Mouse (Mus musculus) kidney, adult 2 months (tissue): ENCODE data around the gene D10Wsu102e. TPM values are rescaled to one million over a fixed set of nuclear protein-coding genes. Genes with fewer than 3 reads are reported as not detected.
A peak's percentile ranks its signal among the peaks of the same experiment; 100 is the strongest.

Experiments used
- DNase-seq: peaks from one replicate; pipeline ENCODE4 v3.0.0; 2021
- H3K27ac ChIP-seq: fragments of 200-500 bp; 2 replicates; pipeline ENCODE4 v1.5.1; 2012; ENCODE audit warnings: low read depth, low read length, control low read depth, inconsistent platforms; ENCODE audit not compliant: insufficient read depth
- H3K27me3 ChIP-seq: fragments of 200-500 bp; replicated peaks from 2 replicates; pipeline ENCODE4 v1.6.1; 2012; ENCODE audit warnings: mild to moderate bottlenecking, moderate library complexity, low read length, inconsistent platforms; ENCODE audit not compliant: control insufficient read depth, insufficient read depth
- H3K36me3 ChIP-seq: fragments of 200-500 bp; 2 replicates; pipeline ENCODE4 v1.6.1; 2012; ENCODE audit warnings: mild to moderate bottlenecking, moderate library complexity, low read length, inconsistent platforms; ENCODE audit not compliant: control insufficient read depth, insufficient read depth
- H3K4me1 ChIP-seq: fragments of 200-500 bp; 2 replicates; pipeline ENCODE4 v1.6.1; 2011; ENCODE audit warnings: low read length; ENCODE audit not compliant: control insufficient read depth, insufficient read depth
- H3K4me3 ChIP-seq: fragments of 200-500 bp; 2 replicates; pipeline ENCODE4 v1.5.1; 2011; ENCODE audit warnings: mild to moderate bottlenecking, low read depth, low read length, control low read depth; ENCODE audit not compliant: insufficient read depth
- CTCF ChIP-seq: fragments of 200-500 bp; conservative IDR thresholded peaks from 2 replicates; pipeline ENCODE4 v1.5.1; 2011; ENCODE audit warnings: low read depth, mild to moderate bottlenecking, control low read depth, low read length, moderate library complexity, mixed read lengths; ENCODE audit not compliant: insufficient read depth, insufficient read length
- POLR2A ChIP-seq: fragments of 200-500 bp; IDR thresholded peaks from one replicate; pipeline ENCODE4 v1.6.1; 2011; ENCODE audit warnings: low read depth, low read length, control low read depth
- WGBS: fragments of 180-500 bp; shearing (Covaris S2); methylation state at CpG from one replicate; pipeline ENCODE4 v1.1.7; 2018; 5-methylcytosine and 5-hydroxymethylcytosine counted together
- polyA plus RNA-seq: library from polyadenylated mRNA; depleted of rRNA; stranded (reverse); fragments of >200 nt; gene quantifications from 2 replicates; pipeline ENCODE4 v1.2.3, GENCODE M21; 2012

D10Wsu102e gene
- polyA plus RNA-seq, 1 experiment = 0.41 TPM

DNA sequence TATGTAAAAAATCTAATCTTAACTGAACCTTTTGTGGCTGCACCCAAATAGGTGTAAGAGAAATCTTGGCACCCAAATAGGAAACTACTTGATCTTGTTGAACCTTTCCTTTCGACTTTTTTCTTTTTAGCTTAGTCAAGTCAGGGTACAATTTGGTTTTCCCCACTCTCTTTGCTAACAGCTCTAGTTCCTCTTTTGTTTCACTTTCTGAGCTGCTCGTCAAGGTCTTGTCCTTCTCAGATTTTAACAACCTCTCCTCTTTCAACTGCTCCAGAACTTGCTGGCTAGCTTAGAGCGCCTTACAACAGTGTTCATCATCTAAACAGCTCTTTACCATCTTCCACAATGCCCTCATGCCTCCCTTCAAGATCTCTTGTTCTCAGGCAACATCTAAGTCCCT is 97.5 kb downstream of the D10Wsu102e start:
- Histone ChIP-seq H3K27me3 (no peaks in the 10 kb centered on the region), H3K4me3 (no peak overlapping the region), H3K27ac (no peak overlapping the region), H3K4me1 (no peaks in the 10 kb centered on the region), H3K36me3 (no peaks in the 10 kb centered on the region)
- WGBS = 91% methylated on average over 3 of the region's 3 CpGs
- TF ChIP-seq POLR2A (no peak), CTCF (no peak)
- no peak for DNase-seq

DNA sequence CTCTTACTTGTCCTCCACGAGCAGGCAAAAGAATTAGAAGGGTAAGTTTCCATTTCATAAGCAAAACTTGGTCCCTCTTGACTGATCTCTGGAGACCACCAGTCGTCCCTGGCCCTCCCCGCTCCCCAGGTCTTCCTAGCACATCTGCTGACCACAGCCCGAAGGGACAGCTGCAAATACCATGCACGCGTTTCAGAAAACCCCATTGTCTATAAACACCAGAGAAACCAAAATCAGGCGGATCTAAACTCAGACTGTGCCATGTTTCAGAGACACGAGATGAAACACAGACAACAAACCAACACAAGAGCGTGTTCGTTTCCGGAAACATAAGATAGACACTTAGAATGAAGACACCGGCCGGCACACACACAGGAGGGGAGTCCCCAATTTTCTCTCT is 115.2 kb downstream of the D10Wsu102e start:
- DNase-seq = no peak
- Histone ChIP-seq H3K27me3 (no peaks in the 10 kb centered on the region), H3K36me3 (no peaks in the 10 kb centered on the region), H3K4me3 (no peak overlapping the region), H3K4me1 (no peaks in the 10 kb centered on the region), H3K27ac (no peak overlapping the region)
- TF ChIP-seq POLR2A = no peak
- no peak for TF ChIP-seq CTCF
- WGBS = 96% methylated on average over 13 of the region's 13 CpGs

DNA sequence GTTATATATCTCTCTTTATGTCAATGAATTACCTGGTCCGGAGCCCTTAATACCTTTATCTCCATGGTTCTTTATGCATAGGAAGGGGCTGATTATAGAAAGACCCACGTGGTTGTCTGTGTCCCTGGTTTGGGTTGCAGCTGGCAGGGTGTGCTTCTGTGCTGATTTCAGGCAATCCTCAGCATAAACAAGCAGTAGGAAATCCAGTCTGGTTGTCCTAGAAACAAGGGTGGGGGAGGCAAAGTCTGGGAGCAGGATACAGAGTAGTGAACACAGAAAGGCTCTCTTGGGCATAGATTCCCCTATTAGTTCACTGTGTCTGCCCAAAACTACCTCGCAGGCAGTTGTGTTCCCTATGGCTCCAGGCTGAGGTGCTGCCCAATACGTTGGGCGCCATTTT is 117.3 kb downstream of the D10Wsu102e start:
- Histone ChIP-seq H3K4me3 (no peak overlapping the region), H3K27ac (no peak overlapping the region), H3K36me3 (no peaks in the 10 kb centered on the region), H3K27me3 (no peaks in the 10 kb centered on the region), H3K4me1 (no peaks in the 10 kb centered on the region)
- DNase-seq = no peak
- 87% methylated on average over 5 of the region's 5 CpGs for WGBS
- TF ChIP-seq POLR2A (no peak), CTCF (no peak)

DNA sequence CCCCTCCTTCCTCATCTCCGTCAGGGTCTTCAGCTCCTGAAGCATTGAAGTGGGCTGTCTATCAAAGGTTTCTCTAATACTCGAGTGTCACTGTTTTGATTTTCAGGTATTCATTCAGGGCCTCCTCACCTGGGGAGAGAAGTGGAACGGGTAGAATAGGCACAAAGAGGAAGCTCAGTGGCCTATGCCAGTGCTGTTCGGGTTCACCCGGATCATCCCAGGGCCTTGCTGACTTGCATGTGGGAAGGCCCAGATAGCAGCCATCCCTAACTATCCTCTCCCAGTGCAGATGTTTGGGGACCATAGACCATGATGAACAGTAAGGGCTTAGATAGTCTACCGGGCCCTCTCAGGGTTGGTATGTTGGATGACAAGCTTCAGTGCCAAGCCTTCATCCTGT is 130.5 kb downstream of the D10Wsu102e start:
- no peak overlapping the region for H3K27ac ChIP-seq
- no peaks in the 10 kb centered on the region for H3K27me3 ChIP-seq
- no peak overlapping the region for H3K4me3 ChIP-seq
- no peak for TF ChIP-seq CTCF
- TF ChIP-seq POLR2A = no peak
- no peaks in the 10 kb centered on the region for H3K4me1 ChIP-seq
- H3K36me3 ChIP-seq = no peaks in the 10 kb centered on the region
- 87% methylated on average over 6 of the region's 6 CpGs for WGBS
- DNase-seq = no peak

DNA sequence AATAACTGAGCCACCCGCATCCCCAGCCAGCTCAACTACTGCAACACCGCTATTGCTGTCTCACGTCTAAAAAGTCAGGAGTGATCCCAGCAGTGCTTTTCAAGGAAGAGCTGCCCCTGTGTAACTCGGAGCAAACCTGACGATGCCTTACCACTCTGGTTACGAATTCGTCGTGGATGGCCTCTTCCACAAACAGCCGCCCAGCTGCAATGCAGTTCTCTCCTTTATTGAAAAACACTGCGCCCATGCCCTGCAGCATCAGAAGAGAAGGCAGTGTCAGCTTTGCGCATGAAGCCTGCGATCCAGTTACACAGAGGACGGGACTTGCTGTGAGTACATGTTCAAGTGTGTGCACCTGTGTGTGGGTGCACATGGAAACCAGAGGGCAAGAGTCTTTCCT is 137.3 kb downstream of the D10Wsu102e start:
- WGBS = 61% methylated on average over 13 of the region's 13 CpGs

DNA sequence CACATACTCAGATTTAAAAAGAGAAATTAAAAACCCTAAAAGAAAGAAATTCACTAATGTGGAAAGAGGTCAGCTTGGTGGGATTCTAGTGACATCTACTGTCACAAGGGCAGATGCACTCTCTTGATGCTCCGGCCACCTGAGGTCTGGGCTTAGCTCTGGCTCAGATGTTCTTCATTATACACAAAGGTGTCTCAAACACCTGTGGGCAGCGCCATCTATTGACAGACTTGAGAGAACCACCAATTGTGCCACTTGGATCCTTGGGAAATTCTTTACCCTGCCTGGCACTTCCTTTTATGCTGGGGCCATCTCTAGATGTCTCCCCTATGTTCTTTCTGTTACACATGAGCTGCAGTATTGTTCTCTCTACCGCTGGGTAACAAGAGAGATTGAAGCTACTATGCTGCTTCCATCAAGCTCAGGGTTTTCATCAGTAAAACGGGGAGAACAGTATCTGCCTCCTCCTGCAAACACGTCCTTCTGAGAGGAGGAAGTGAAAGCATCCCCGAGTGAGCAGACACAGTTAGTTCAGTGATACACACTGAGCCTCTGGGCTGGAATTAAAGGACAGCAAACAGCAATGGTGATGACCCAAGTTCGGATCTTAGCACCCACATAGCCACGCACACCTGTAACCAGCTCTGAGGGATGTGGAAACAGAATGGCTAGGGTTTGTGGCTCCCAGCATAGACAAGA is 149.1 kb downstream of the D10Wsu102e start:
- H3K27ac ChIP-seq = no peak overlapping the region
- H3K36me3 ChIP-seq = no peaks in the 10 kb centered on the region
- 61% methylated on average over 8 of the region's 8 CpGs for WGBS
- H3K27me3 ChIP-seq = no peaks in the 10 kb centered on the region
- DNase-seq = peak; percentile 56
- no peak overlapping the region for H3K4me3 ChIP-seq
- no peaks in the 10 kb centered on the region for H3K4me1 ChIP-seq
- TF ChIP-seq CTCF = peak; percentile 57
- TF ChIP-seq POLR2A = no peak

More for the DNA sequence above, 137.3 kb downstream of the D10Wsu102e start:
- no peaks in the 10 kb centered on the region for H3K27me3 ChIP-seq
- no peak overlapping the region for H3K27ac ChIP-seq
- no peak for TF ChIP-seq CTCF
- no peak for TF ChIP-seq POLR2A
- no peak for DNase-seq
- H3K4me3 ChIP-seq = no peak overlapping the region
- H3K4me1 ChIP-seq = no peaks in the 10 kb centered on the region
- H3K36me3 ChIP-seq = no peaks in the 10 kb centered on the region

DNA sequence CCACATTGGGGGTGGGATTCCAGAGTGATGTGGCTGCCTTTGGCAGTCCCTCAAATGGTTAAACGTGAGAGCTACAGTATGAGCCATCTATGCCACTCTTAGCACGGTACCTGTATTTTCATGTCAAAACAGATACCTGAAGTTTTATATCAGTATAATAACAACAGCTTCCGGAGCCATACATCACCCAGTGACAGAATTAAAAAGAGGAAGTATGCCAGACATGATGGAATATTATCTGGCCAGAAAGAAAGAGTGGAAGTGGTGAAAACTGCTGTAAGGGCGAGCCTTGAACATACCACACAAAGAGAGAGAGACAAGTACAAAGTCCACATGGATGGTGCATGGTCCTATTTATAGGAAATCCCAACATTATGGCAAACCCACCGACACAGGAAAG is 151.3 kb downstream of the D10Wsu102e start:
- no peak for DNase-seq
- whole genome bisulfite sequencing = 75% methylated on average over 5 of the region's 5 CpGs

More for the DNA sequence above, 151.3 kb downstream of the D10Wsu102e start:
- no peaks in the 10 kb centered on the region for H3K4me1 ChIP-seq
- no peaks in the 10 kb centered on the region for H3K27me3 ChIP-seq
- H3K36me3 ChIP-seq = no peaks in the 10 kb centered on the region
- H3K4me3 ChIP-seq = no peak overlapping the region
- no peak overlapping the region for H3K27ac ChIP-seq
- no peak for TF ChIP-seq POLR2A
- no peak for TF ChIP-seq CTCF
